Mouse (Mus musculus) v-Abl transformed pro-B cells (cell line): Measurements from ENCODE around the gene Dgkh.

Source experiments
- in situ Hi-C, 2 experiments: fragments of 400-800 bp; cut with MboI; formaldehyde crosslinking; loops; one replicate each; pipeline ENCODE4 v1.15.1; 2025; ENCODE audit not compliant: unreplicated experiment in 2 of 2

Gene Dgkh

DNA sequence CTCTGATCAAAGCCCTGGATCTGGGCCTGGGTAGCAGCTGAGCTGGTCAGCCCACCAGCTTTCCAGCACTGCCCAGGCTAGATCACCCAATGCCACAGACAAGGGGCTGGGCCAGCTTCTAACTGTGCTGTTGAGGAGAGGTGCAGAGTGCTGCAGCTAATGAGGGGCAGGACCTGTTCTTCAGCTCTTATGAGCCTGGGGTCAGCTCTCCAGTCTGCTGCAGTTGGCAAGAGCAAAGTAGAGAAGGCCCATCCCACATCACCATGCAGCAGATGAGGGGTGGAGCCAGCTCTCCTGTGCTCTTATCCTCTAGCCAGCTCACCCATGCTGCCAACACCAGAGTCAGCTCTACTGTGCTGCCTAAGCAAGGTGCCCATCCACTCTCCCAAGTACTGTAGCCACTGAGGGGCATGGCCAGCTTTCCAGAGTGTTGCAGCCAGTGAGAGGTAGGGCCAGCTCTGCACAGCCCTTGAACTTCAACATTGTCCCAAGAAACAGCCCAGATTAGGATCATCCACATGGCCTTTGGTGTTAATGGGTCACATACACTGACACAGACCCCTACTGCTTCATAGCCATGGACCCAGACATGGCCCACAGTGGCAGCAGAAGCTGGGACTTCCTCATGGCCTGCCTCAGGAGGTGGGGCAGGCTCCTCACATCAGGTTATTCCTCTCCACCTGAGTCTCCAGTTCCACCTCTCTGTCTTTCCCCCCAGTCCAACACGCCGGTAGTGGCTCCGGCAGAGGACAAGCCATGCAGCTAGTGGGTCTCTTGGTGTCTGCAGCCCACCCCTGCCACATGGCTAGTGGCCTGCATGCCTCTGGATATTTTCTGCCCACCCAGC, 206.7 kb downstream of the Dgkh start:
- in situ Hi-C loops = no loop called here

DNA sequence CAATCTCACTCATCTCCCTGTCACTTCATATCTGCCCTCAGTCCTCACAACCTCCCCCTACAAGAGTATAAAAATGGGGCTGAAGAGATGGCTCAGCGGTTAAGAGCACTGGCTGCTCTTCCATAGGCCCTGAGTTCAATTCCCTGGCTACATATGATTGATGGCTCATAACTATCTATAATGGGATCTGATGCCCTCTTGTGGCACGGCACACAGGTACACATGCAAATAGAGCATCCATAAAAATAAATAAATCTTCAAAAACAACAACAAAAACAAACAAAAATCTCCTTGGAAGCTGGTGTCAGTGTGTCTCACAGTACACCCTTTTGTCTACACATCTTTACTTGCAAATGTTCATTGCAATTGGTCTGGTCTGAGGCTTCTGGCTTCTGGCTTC, 207.5 kb downstream of the Dgkh start:
- in situ Hi-C loops = no loop called here

DNA sequence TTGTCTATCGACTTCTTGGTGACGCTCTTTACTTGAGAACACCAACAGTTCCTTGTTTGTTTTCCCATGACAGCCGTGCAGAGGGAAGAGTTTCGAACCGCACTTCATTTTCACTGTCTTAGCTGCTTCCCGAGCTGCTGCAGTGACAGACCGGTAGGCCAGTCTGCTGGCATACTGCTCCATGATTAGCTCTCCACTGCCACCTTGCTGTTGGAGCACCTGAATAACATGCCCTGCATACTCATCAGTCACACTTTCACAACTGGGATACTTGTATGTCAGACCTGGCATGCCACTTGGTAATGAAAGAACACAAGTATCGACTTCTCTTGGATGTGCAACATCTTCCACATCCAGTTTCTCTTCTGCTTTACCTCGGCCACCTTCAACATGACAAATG, 221.9 kb downstream of the Dgkh start:
- in situ Hi-C loops = no loop called here

DNA sequence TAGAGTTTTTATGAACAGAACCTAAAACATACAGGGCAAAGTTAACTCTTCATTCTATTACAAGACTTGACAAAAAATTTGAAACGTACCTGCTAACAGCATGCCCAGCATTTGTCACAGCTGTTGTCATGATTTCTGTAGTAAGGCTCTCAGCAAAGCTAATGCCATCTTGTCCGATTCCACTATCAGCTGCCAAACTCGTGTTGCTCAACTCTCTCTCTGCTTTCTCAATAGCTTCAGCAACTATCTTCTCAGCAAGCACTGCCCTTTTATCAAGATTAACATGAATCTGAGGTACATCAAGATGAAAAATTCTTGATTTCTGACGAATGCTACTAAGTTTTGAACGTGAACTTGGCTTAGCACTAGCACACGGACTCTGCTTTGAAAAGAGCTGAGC, 222.8 kb downstream of the Dgkh start:
- in situ Hi-C loops = no loop called here
